Mouse (Mus musculus) bone marrow, adult 2 months (tissue): Measurements from ENCODE around the gene Ctu2.

Experiments
- CTCF ChIP-seq: fragments of 200-500 bp; IDR thresholded peaks from 2 replicates; pipeline ENCODE4 v1.5.1; 2011; ENCODE audit warnings: low read length, control low read depth; ENCODE audit not compliant: control insufficient read depth, insufficient read depth
- POLR2A ChIP-seq: fragments of 200-500 bp; IDR thresholded peaks from 2 replicates; pipeline ENCODE4 v1.6.1; 2011; ENCODE audit warnings: low read depth, mild to moderate bottlenecking, control low read depth, low read length, borderline replicate concordance; ENCODE audit not compliant: control insufficient read depth

GRCm38 (mm10) chr8:122512392-122512791 is 36.4 kb downstream of the Ctu2 start:
- TF ChIP-seq CTCF (no peak), POLR2A (no peak)
